Mouse (Mus musculus): ENCODE data around the gene Epb41. TPM values are rescaled to one million over a fixed set of nuclear protein-coding genes. Genes with fewer than 3 reads are reported as not detected.
A peak's percentile ranks its signal among the peaks of the same experiment; 100 is the strongest.

Gene Epb41
- polyA plus RNA-seq, 1 experiment from 2014 or later = 95.1 TPM

GRCm38 (mm10) chr4:131907912-131908311 is 167.2 kb downstream of the Epb41 start:
- Histone ChIP-seq H3K4me2 (no peak overlapping the region), H3K9me3 (no peaks in the 10 kb centered on the region), H3K4me3 (no peak overlapping the region), H3K9ac (no peak overlapping the region), H3K36me3 (peaks cover 22% of the 10 kb centered on the region), H3K27ac (no peak overlapping the region), H3K27me3 (peaks cover 14% of the 10 kb centered on the region), H3K4me1 (replicated peaks) (peaks cover 20% of the 10 kb centered on the region)
- WGBS = 96% methylated on average over 3 of the region's 3 CpGs
- ATAC-seq (ENCODE audit: low FRiP score) = no peak

GRCm38 (mm10) chr4:131906423-131906822 is 168.7 kb downstream of the Epb41 start:
- no peaks in the 10 kb centered on the region for H3K27me3 ChIP-seq
- H3K36me3 ChIP-seq = peaks cover 36% of the 10 kb centered on the region
- ATAC-seq (ENCODE audit: low FRiP score) = no peak
- no peak overlapping the region for H3K4me3 ChIP-seq
- no peak overlapping the region for H3K4me2 ChIP-seq
- 70% methylated on average over 6 of the region's 6 CpGs for WGBS
- peaks cover 20% of the 10 kb centered on the region for H3K4me1 ChIP-seq (replicated peaks)
- H3K27ac ChIP-seq = no peak overlapping the region
- H3K9me3 ChIP-seq = no peaks in the 10 kb centered on the region
- H3K9ac ChIP-seq = no peak overlapping the region

- Histone ChIP-seq H3K4me2 (no peak overlapping the region), H3K4me3 (no peak overlapping the region), H3K36me3 (peaks cover 55% of the 10 kb centered on the region), H3K27me3 (no peaks in the 10 kb centered on the region), H3K9me3 (no peaks in the 10 kb centered on the region), H3K27ac (no peak overlapping the region), H3K4me1 (replicated peaks) (peaks cover 2% of the 10 kb centered on the region), H3K9ac (no peak overlapping the region)
- ATAC-seq (ENCODE audit: low FRiP score) = 0 out of 2 replicates have a peak, but pooled peaks have one; percentile 24
- WGBS = 62% methylated on average over 8 of the region's 8 CpGs
Measured at GRCm38 (mm10) chr4:131904478-131904877, 170.6 kb downstream of the Epb41 start.

- Histone ChIP-seq H3K36me3 (peaks cover 77% of the 10 kb centered on the region), H3K4me3 (no peak overlapping the region), H3K27me3 (no peaks in the 10 kb centered on the region), H3K27ac (no peak overlapping the region), H3K9ac (no peak overlapping the region), H3K9me3 (no peaks in the 10 kb centered on the region), H3K4me2 (no peak overlapping the region), H3K4me1 (replicated peaks) (no peaks in the 10 kb centered on the region)
- WGBS = 92% methylated on average over 15 of the region's 15 CpGs
- ATAC-seq (ENCODE audit: low FRiP score) = no peak
Measured at GRCm38 (mm10) chr4:131901090-131901489, 174.0 kb downstream of the Epb41 start.

- no peak for ATAC-seq (ENCODE audit: low FRiP score)
- Histone ChIP-seq H3K36me3 (peaks cover 72% of the 10 kb centered on the region), H3K9me3 (no peaks in the 10 kb centered on the region), H3K4me2 (no peak overlapping the region), H3K9ac (no peak overlapping the region), H3K27me3 (no peaks in the 10 kb centered on the region), H3K4me3 (no peak overlapping the region), H3K27ac (no peak overlapping the region), H3K4me1 (replicated peaks) (no peaks in the 10 kb centered on the region)
- 86% methylated on average over 6 of the region's 6 CpGs for WGBS
Measured at GRCm38 (mm10) chr4:131899180-131899554, 176.0 kb downstream of the Epb41 start.

GRCm38 (mm10) chr4:131898503-131899179 is 176.5 kb downstream of the Epb41 start:
- Histone ChIP-seq H3K27me3 (no peaks in the 10 kb centered on the region), H3K9me3 (no peaks in the 10 kb centered on the region), H3K9ac (no peak overlapping the region), H3K4me3 (no peak overlapping the region), H3K4me1 (replicated peaks) (no peaks in the 10 kb centered on the region), H3K4me2 (no peak overlapping the region), H3K27ac (no peak overlapping the region), H3K36me3 (peaks cover 74% of the 10 kb centered on the region)
- 85% methylated on average over 12 of the region's 12 CpGs for WGBS
- no peak for ATAC-seq (ENCODE audit: low FRiP score)

- ATAC-seq (ENCODE audit: low FRiP score) = no peak
- H3K4me3 ChIP-seq = no peak overlapping the region
- WGBS = 98% methylated on average over 8 of the region's 8 CpGs
- H3K36me3 ChIP-seq = peaks cover 82% of the 10 kb centered on the region
- H3K4me2 ChIP-seq = no peak overlapping the region
- no peak overlapping the region for H3K27ac ChIP-seq
- no peaks in the 10 kb centered on the region for H3K9me3 ChIP-seq
- no peaks in the 10 kb centered on the region for H3K4me1 ChIP-seq (replicated peaks)
- H3K9ac ChIP-seq = no peak overlapping the region
- no peaks in the 10 kb centered on the region for H3K27me3 ChIP-seq
Measured at GRCm38 (mm10) chr4:131897787-131898186, 177.3 kb downstream of the Epb41 start.

- Histone ChIP-seq H3K27ac (no peak overlapping the region), H3K4me3 (no peak overlapping the region), H3K27me3 (no peaks in the 10 kb centered on the region), H3K4me2 (no peak overlapping the region), H3K9me3 (no peaks in the 10 kb centered on the region), H3K36me3 (peaks cover 83% of the 10 kb centered on the region), H3K4me1 (replicated peaks) (no peaks in the 10 kb centered on the region), H3K9ac (no peak overlapping the region)
- 93% methylated on average over 5 of the region's 5 CpGs for WGBS
- ATAC-seq (ENCODE audit: low FRiP score) = no peak
Measured at GRCm38 (mm10) chr4:131897109-131897508, 178.0 kb downstream of the Epb41 start.

- WGBS = 91% methylated on average over 3 of the region's 3 CpGs
- Histone ChIP-seq H3K27me3 (no peaks in the 10 kb centered on the region), H3K9ac (no peak overlapping the region), H3K4me2 (no peak overlapping the region), H3K27ac (no peak overlapping the region), H3K36me3 (peaks cover 46% of the 10 kb centered on the region), H3K4me3 (no peak overlapping the region), H3K4me1 (replicated peaks) (peaks cover 6% of the 10 kb centered on the region; the same call in 1 of the 2 replicates), H3K9me3 (no peaks in the 10 kb centered on the region)
- ATAC-seq (ENCODE audit: low FRiP score) = no peak
Measured at GRCm38 (mm10) chr4:131890692-131891091, 184.4 kb downstream of the Epb41 start.

GRCm38 (mm10) chr4:131888564-131888963 is 186.6 kb downstream of the Epb41 start:
- WGBS = 85% methylated on average over 1 of the region's 1 CpGs
- Histone ChIP-seq H3K9ac (no peak overlapping the region), H3K4me2 (no peak overlapping the region), H3K9me3 (no peaks in the 10 kb centered on the region), H3K4me3 (no peak overlapping the region), H3K4me1 (replicated peaks) (peaks cover 14% of the 10 kb centered on the region), H3K36me3 (peaks cover 40% of the 10 kb centered on the region), H3K27me3 (no peaks in the 10 kb centered on the region), H3K27ac (no peak overlapping the region)
- ATAC-seq (ENCODE audit: low FRiP score) = no peak

GRCm38 (mm10) chr4:131885376-131885775 is 189.7 kb downstream of the Epb41 start:
- no peak overlapping the region for H3K9ac ChIP-seq
- no peak for ATAC-seq (ENCODE audit: low FRiP score)
- H3K27me3 ChIP-seq = no peaks in the 10 kb centered on the region
- WGBS = 86% methylated on average over 6 of the region's 6 CpGs
- no peaks in the 10 kb centered on the region for H3K9me3 ChIP-seq
- no peak overlapping the region for H3K4me2 ChIP-seq
- H3K36me3 ChIP-seq = peaks cover 22% of the 10 kb centered on the region
- peaks cover 25% of the 10 kb centered on the region for H3K4me1 ChIP-seq (replicated peaks)
- H3K27ac ChIP-seq = no peak overlapping the region
- H3K4me3 ChIP-seq = no peak overlapping the region

GRCm38 (mm10) chr4:131883571-131883970 is 191.6 kb downstream of the Epb41 start:
- Histone ChIP-seq H3K4me1 (replicated peaks) (peaks cover 31% of the 10 kb centered on the region), H3K9ac (no peak overlapping the region), H3K4me3 (no peak overlapping the region), H3K9me3 (no peaks in the 10 kb centered on the region), H3K27ac (no peak overlapping the region), H3K36me3 (peaks cover 22% of the 10 kb centered on the region), H3K27me3 (no peaks in the 10 kb centered on the region), H3K4me2 (no peak overlapping the region)
- ATAC-seq (ENCODE audit: low FRiP score) = no peak
- WGBS = 85% methylated on average over 6 of the region's 6 CpGs

GRCm38 (mm10) chr4:131881306-131881705 is 193.8 kb downstream of the Epb41 start:
- H3K4me3 ChIP-seq = no peak overlapping the region
- peaks cover 50% of the 10 kb centered on the region for H3K4me1 ChIP-seq (replicated peaks)
- H3K9me3 ChIP-seq = no peaks in the 10 kb centered on the region
- no peak overlapping the region for H3K9ac ChIP-seq
- H3K36me3 ChIP-seq = peaks cover 16% of the 10 kb centered on the region
- WGBS = 93% methylated on average over 7 of the region's 7 CpGs
- no peak overlapping the region for H3K4me2 ChIP-seq
- no peak for ATAC-seq (ENCODE audit: low FRiP score)
- no peaks in the 10 kb centered on the region for H3K27me3 ChIP-seq
- no peak overlapping the region for H3K27ac ChIP-seq
